25 mouse cellular contexts compared by ENCODE assay signal in the genomic region with DNA sequence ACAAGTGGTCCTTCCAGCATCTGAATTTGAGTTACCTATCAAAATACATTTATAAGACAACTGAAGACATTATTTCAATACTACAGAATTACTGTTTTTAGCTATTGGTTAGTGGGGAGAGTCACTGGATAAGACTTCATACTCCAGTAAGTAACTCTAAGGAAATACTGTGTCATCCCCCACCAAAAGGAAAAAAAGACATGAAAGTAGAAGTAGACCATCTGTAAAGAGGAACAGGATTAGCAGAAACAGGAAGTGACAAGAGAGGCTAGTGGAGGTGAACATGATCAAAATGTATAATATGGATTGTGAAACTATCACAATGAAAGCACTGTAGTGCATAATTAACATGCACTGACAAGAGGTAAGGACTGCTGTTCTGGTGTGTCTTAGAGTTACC. TPM values are rescaled to one million over a fixed set of nuclear protein-coding genes. Genes with fewer than 3 reads are reported as not detected.
DNase-seq lines count a peak whose midpoint lies in the region; ATAC-seq and TF ChIP-seq lines count a peak whose summit lies in the region.
"Had no signal": no experiment of that assay in that cellular context is flagged by ENCODE, and none has a peak within 500 bp of the region (broad histone marks: within the 10 kb centered on the region; RNA-seq: fewer than 3 reads in every experiment).

No protein-coding gene starts in this region.

- TF ChIP-seq CTCF in spleen, adult 2 months (IDR thresholded peaks at IDR 0.05; ENCODE audit: extremely low read depth, insufficient read depth, insufficient read length, insufficient replicate concordance): no peak

- peak overlapping the region; percentile 82 for H3K27ac ChIP-seq in spleen, adult 2 months (ENCODE audit: insufficient read depth, low read length)
- H3K27ac ChIP-seq in midbrain, embryonic 11.5 days (ENCODE audit: low read depth, low read length): no peak overlapping the region
- H3K27ac ChIP-seq: heart, embryonic 15.5 days; hindbrain, embryonic 10.5 days; hindbrain, postnatal 0 days; limb, embryonic 15.5 days; midbrain, embryonic 15.5 days; neural tube, embryonic 15.5 days had no signal

- TF ChIP-seq POLR2A in spleen, adult 2 months (IDR thresholded peaks at IDR 0.05; ENCODE audit: low read depth, low read length): no peak

- peaks cover 15% of the 10 kb centered on the region for H3K36me3 ChIP-seq in spleen, adult 2 months (ENCODE audit: control insufficient read depth, insufficient read depth, low read length)
- peaks cover 2% of the 10 kb centered on the region; the same call in 1 of the 2 replicates for H3K36me3 ChIP-seq in splenic B cell, adult 2 months (ENCODE audit: control insufficient read depth, insufficient read depth, low read length, poor library complexity, severe bottlenecking)
- 0 out of 2 replicates have a peak, but pooled peaks cover 2% of the 10 kb centered on the region for H3K36me3 ChIP-seq in midbrain, embryonic 11.5 days (ENCODE audit: control insufficient read depth, insufficient read depth, low read length)

- no peak overlapping the region for H3K9ac ChIP-seq in midbrain, embryonic 11.5 days (ENCODE audit: low read length)
- H3K9ac ChIP-seq: heart, embryonic 15.5 days; limb, embryonic 15.5 days; midbrain, embryonic 15.5 days; neural tube, embryonic 15.5 days had no signal

- DNase-seq in spleen, adult 2 months (ENCODE audit: low read depth in 1 of 2, low spot score in 2 of 2): peak in 1 of 2 experiments; percentile 58
- no peak for DNase-seq in spleen, adult 12 weeks (ENCODE audit: low spot score)
- peak; percentile 64 for DNase-seq in MEL-GATA-1-ER (ENCODE audit: extremely low read depth, low read depth)
- DNase-seq in splenic B cell, adult 2 months (ENCODE audit: low read depth, low spot score): peak; percentile 79
- DNase-seq in left cerebral cortex, adult 11 months (ENCODE audit: low spot score): no peak
- no peak for DNase-seq in midbrain, embryonic 11.5 days (ENCODE audit: low spot score, missing footprints)
- DNase-seq: cerebellum, adult 9-11 months; embryo, embryonic 11 days; heart, adult 18-20 months; kidney, adult 11 months; layer of hippocampus, postnatal 36 days; lung, adult 2 months; right cerebral cortex, postnatal 25 days; thymus, adult 18-20 months; thymus, postnatal 4 days had no signal

- no peak overlapping the region for H3K4me2 ChIP-seq in midbrain, embryonic 11.5 days
- H3K4me2 ChIP-seq: heart, embryonic 15.5 days; limb, embryonic 15.5 days; midbrain, embryonic 15.5 days; neural tube, embryonic 15.5 days had no signal

- H3K4me3 ChIP-seq in spleen, adult 2 months (ENCODE audit: extremely low read depth, insufficient read depth, insufficient read length): no peak overlapping the region
- H3K4me3 ChIP-seq in midbrain, embryonic 11.5 days (ENCODE audit: low read depth, low read length): no peak overlapping the region
- H3K4me3 ChIP-seq: heart, embryonic 15.5 days; hindbrain, embryonic 10.5 days; limb, embryonic 15.5 days; midbrain, embryonic 15.5 days; neural tube, embryonic 15.5 days had no signal

- peak; percentile 85 for ATAC-seq in hematopoietic stem cell, adult 5-6 weeks (replicated peaks in 1 of 2; ENCODE audit: insufficient read depth in 1 of 2, low FRiP score in 2 of 2, low TSS enrichment in 1 of 2, low read depth in 1 of 2, poor library complexity in 2 of 2, severe bottlenecking in 2 of 2)
- ATAC-seq in erythroid progenitor cell, adult 5-6 weeks (replicated peaks; ENCODE audit: low FRiP score, poor library complexity, severe bottlenecking): no peak
- no peak for ATAC-seq in midbrain, embryonic 11.5 days (ENCODE audit: low FRiP score)
- ATAC-seq: forebrain, embryonic 16.5 days; hindbrain, postnatal 0 days; midbrain, embryonic 15.5 days had no signal

- no peaks in the 10 kb centered on the region for H3K9me3 ChIP-seq in midbrain, embryonic 11.5 days (ENCODE audit: control insufficient read depth, low read length)
- H3K9me3 ChIP-seq: heart, embryonic 15.5 days; hindbrain, embryonic 10.5 days; limb, embryonic 15.5 days; megakaryocyte, embryonic 14.5 days; midbrain, embryonic 15.5 days; neural tube, embryonic 15.5 days had no signal

- H3K27me3 ChIP-seq in spleen, adult 2 months (ENCODE audit: control insufficient read depth, insufficient read depth, low read length): no peaks in the 10 kb centered on the region
- no peaks in the 10 kb centered on the region for H3K27me3 ChIP-seq in splenic B cell, adult 2 months (ENCODE audit: control insufficient read depth, insufficient read depth, low read length, poor library complexity, severe bottlenecking)
- no peaks in the 10 kb centered on the region for H3K27me3 ChIP-seq in midbrain, embryonic 11.5 days (ENCODE audit: control insufficient read depth, insufficient read depth, low read length)
- H3K27me3 ChIP-seq: heart, embryonic 15.5 days; limb, embryonic 15.5 days; megakaryocyte, embryonic 14.5 days; midbrain, embryonic 15.5 days; neural tube, embryonic 15.5 days had no signal

- peaks cover 9% of the 10 kb centered on the region for H3K4me1 ChIP-seq in spleen, adult 2 months (ENCODE audit: control insufficient read depth, insufficient read depth, insufficient read length)
- H3K4me1 ChIP-seq in midbrain, embryonic 11.5 days (ENCODE audit: control insufficient read depth, insufficient read depth, low read length): no peaks in the 10 kb centered on the region
- H3K4me1 ChIP-seq: heart, embryonic 15.5 days; hindbrain, embryonic 10.5 days; limb, embryonic 15.5 days; midbrain, embryonic 15.5 days; neural tube, embryonic 15.5 days had no signal

RNA-seq across cellular contexts. Expression of gene Tbc1d23, which starts 15.3 kb away (rescaled TPM):
- polyA plus RNA-seq in spleen, adult 2 months (2012; rRNA removed): 7.0 and 8.2 TPM in 2 replicates
- total RNA-seq in hematopoietic stem cell, adult 5-6 weeks (2017): 47.8 and 74.7 TPM in 2 replicates
- total RNA-seq in erythroid progenitor cell, adult 5-6 weeks (2015; ENCODE audit: low replicate concordance): 19.1 and 19.7 TPM in 2 replicates
- 7.6 and 15.9 TPM in 2 replicates for total RNA-seq in erythroid progenitor cell, adult 5-6 weeks (2017; ENCODE audit: low replicate concordance)
- 23.8 and 24.7 TPM in 2 replicates for polyA plus RNA-seq in midbrain, embryonic 11.5 days (2014; fragmentation: Nextera tagmentation; extraction: Ambion mirVana)

RNA-seq across cellular contexts. Expression of gene Nit2, which starts 48.8 kb away (rescaled TPM):
- 7.1 and 9.1 TPM in 2 replicates for polyA plus RNA-seq in spleen, adult 2 months (2012; rRNA removed)
- total RNA-seq in hematopoietic stem cell, adult 5-6 weeks (2017): 31.5 and 38.8 TPM in 2 replicates
- 10.8 and 14.7 TPM in 2 replicates for total RNA-seq in erythroid progenitor cell, adult 5-6 weeks (2015; ENCODE audit: low replicate concordance)
- 0.39 TPM in 1 of 2 replicates, not detected in the other for total RNA-seq in erythroid progenitor cell, adult 5-6 weeks (2017; ENCODE audit: low replicate concordance)
- 43.9 and 49.9 TPM in 2 replicates for polyA plus RNA-seq in midbrain, embryonic 11.5 days (2014; fragmentation: Nextera tagmentation; extraction: Ambion mirVana)

Comparison
In these comparisons a context has a peak if more than half of its experiments do, and no peak if none do; other contexts are left out.
1. DNase-seq: peak in MEL-GATA-1-ER (single experiment) and splenic B cell, adult 2 months (single experiment); none in spleen, adult 12 weeks (single experiment), left cerebral cortex, adult 11 months (single experiment) and midbrain, embryonic 11.5 days (single experiment).
2. ATAC-seq: peak in hematopoietic stem cell, adult 5-6 weeks (2 of 2); none in erythroid progenitor cell, adult 5-6 weeks (single experiment) and midbrain, embryonic 11.5 days (single experiment).